Mouse (Mus musculus) cerebellum, postnatal 10 days (tissue): ENCODE measurements around the gene Crybg1.

ENCODE experiments used
- DNase-seq, 2 experiments: peaks; one replicate each; pipeline ENCODE4 v3.0.0; 2021; ENCODE audit warnings: mixed read lengths in 2 of 2

The Crybg1 gene

DNA sequence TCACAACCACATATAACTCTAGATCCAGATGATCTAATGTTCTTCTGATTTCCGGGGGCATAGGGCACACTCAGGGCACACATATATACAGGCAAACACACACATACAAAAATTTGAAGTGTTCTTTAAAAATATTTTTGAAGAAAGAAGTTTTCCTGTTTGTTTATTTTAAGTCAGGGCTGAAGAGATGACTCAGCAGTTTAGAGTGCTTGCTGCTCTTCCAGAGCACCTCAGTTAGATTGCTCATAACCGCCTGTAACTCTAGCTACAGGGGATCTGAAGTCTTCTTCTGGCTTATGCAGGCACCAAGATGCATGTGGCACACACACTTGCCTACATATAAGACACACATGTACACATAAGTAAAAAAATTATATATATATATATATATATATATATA lies 56.9 kb downstream of the Crybg1 start:
- no peak for DNase-seq

DNA sequence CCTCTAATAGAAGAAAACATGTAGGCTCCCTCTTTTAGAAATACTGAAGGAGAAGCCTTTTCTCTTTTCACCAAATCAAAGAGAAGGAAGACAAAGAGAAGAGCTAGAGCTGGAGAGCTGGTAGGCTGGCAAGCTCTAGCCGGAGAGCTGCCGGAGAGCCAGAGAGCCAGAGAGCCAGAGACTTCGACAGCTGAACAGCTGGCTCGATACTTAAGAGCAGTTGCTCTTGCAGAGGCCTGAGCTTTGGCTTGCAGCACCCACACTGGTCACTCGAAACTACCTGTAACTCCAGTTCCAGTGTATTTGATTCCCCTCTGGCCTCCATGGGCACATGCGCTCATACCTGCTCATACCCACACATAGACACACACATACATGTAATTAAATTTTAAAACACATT lies 68.3 kb downstream of the Crybg1 start:
- no peak for DNase-seq

DNA sequence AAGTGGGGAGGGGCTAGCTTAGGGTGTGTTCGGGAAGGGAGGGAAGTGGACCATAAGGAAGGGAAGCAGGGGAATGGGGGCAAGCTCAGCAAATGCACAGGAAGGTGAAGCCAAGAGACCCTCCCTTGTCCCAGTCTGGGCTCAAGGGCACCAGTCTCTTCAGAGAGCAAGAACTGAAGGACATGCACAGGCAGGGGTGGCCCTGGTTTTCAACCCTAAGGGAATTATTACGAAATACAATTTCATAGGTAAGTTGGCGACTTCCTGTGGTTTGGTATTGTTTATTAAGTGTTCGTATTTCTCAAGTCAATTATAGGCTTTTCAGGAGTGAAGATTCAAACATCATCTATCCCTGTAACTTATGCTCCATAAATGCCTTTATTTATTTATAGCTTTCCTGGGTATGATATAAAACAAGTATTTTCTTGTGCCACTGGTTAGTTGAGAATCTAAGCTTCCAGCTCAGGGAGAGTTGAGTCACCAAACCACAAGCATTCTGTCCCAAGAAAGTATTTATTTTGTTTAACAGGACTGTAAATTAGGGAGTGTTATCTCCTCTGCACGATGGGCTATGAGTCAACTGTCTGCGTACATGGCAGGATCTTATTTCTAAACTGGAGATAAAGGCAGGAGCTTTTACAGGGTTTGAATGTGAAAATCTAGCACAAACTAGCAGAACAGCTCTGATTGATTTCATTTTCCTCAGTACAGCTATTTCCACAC lies 69.7 kb downstream of the Crybg1 start:
- DNase-seq: no peak

DNA sequence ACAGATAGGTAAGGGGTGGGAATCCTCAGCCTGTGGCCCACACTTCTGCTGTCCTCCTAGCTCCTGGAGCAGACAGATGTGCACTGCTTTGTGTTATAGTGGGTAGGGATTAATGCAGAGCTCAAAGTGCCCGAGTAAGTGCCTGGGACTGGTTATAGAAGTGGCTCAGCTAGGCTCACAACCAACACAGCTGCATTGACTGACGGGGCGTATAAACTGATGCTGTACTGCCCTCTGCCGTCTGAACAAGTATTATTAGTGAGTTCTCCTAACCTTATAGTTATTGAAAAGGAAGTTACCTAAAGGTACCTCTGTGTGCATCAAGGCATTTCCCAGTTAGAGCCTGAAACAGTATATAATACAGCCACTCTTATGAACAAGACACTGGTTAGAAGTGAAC lies 77.6 kb downstream of the Crybg1 start:
- peak; percentile 75 to 76 for DNase-seq

DNA sequence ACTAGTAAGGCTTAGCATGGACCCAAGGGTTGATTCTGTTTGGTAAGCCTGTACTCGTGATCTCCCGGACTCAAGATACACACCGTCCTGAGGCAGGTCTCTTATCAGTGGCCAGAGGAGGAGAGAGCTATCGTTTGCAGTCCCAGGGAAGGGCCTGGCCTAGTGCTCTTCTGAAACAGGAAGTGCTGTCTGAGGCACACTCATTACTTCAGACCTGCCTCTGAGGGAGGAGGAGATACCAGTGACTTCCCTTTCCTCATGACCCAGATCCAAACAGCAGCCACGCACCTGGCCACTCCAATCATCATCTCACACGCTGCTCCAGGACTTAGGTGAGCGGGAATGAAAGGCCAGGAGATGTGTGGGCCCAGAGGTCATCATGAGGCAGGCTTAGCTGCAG lies 79.5 kb downstream of the Crybg1 start:
- DNase-seq: no peak

DNA sequence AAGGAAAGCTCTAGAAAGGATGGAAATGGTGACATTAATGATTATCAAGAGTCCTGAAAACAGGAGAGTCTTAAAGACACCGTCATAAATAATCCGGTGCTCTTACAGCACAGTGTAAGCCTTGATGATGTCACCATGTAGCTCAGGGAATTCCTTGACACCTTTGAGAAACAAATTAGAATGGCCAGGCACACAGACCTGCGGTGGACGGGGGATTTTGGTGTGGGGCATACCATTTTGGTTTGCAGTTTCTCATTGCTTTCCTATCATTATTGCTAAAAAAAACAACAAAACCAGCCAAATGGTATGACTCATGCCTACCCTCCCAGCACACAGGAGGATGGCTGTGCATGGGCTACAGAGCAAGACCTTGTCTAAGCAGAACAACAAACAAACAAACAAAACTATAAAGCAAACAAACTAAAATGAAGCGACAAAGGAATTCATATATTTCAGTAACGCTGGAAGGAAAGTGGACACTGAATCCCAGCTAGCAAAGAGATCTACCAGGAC lies 82.7 kb downstream of the Crybg1 start:
- no peak for DNase-seq

DNA sequence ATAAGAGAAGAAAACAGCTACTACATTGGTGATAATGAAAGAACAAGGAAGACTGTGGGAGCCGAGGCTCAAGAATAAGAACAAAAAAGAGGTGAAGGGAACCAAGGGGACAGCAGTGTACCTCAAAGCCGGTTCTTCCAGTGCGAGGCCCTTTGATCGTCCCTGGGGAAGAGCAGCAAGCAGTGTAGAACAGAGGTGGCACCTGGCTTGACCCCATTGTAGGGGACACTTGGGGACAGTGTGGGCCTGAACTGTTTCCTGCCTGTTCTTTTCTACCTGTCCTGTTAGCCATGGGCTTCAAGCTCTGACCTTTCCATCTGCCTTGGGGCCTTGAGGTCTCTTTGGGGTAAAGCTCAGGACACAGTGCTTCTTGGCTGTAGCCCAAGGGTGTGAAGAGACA lies 85.7 kb downstream of the Crybg1 start:
- DNase-seq: no peak

DNA sequence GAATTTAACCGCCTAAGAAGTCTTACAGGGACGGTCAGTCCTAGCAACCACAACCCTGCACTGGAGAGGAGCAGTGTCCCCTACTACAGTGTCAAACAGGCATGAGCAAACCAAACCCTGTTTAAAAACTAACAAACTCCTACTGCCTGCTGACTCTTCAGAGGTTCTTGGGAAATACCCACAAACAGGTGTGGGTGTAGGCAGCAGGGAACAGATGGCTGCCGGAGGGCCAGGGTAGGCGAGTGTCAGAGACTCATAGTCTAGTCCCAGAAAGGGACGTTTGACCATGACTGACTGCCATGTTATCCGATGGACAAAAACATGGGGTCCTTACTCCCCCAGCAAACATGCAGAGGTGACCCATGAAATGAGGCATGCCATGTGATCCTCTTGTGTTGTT lies 97.7 kb downstream of the Crybg1 start:
- no peak for DNase-seq

DNA sequence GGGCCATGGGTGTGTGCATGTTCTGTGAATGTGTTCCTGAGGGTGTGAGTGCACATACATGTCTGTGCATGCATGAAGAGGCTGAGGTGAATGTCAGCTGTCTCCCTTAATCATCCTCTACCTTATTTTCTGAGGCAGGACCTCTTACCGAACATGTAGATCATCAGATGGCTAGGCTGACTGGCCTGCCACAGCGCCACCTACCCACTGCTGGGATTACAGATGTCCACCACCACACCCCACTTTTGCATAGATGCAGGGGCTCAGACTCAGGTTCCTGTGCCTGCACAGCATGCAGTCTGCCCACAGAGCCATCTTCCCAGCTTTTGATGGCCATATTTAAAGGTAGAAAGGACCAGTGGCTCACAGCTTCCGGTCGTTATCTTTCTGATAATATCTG lies 103.9 kb downstream of the Crybg1 start:
- no peak for DNase-seq

DNA sequence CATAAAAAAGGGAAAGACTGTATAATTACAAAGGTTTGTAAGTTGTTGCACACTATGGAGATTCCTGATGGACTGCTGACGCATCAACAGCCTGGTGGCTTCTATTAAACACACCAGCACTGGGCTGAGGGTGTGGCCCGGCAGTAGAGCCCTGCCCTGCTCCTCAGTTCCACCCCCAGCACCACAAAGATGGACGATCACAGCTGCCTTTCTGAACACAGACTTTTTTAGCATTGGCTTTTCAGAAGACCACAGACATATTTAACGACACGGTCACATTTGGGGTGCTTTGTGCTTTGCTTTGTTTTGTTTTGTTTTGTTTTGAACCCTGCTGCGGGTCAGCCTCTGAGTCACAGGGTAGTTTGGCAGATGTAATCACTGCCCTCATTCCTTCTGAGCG lies 105.0 kb downstream of the Crybg1 start:
- no peak for DNase-seq

DNA sequence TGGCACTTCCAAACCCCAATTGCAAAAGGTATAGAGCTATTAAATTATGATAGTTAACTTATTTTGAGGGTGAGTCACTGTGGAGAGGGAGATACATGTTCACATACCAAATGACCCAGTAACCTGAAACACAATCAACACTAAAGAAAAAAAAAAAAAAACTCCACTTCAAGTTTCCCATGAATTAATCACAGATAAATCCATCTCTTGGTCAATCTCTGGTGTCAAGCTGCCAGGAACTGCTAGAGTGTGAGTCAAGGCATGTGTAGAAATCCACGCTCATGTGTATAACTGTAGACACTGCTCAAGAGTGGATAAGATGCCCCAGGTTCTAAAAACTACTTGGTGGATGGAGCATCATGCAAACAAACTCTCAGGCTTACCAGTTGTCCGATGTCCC lies 109.5 kb downstream of the Crybg1 start:
- DNase-seq: no peak

DNA sequence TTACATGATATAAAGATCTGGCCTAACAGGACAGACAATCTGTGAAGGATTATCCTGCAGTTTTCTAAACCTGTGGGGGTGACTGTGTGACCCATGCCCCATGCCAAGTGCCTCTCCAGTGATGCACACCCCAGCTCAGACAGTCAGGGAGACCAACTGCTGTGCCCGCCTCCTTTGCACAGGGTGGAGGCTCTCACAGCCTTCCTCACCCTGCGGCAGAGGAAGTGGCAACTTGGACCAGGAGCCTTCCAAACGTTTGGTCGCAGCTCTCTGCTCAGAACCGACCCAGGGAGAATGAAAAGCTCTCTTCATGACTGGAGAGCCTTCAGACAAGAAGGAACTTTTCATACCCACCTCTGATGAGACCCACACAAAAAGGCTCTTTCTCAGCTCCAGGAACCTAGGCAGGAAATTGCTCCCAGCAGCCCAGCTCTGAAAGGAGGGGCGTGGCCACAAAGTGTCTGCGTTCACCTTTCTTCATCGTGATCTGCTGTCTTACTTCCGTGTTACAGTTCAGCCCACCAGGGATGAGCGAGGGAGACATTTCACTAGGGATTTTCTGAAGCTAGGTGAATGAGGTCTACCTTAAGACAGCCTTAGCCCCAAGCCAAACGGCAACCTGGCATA lies 110.6 kb downstream of the Crybg1 start:
- DNase-seq: no peak

DNA sequence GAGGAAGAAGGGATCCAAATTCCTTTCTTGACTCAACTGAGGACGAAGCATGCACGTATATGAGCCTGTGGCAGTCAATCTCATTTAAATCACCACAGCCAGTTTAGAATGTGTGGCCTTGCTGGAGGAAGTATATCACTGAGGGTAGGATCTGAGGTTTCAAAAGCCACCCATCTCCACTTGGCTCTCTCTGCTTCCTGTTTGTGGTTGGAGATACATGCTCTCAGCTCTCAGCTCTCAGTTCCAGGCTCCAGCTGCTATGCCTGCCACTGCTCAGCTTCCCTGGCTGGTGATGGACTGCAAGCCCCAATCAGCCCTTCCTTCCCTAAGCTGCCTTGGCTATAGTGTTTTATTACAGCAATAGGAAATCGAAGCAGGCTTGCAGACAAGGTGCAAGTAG lies 119.1 kb downstream of the Crybg1 start:
- DNase-seq: no peak

DNA sequence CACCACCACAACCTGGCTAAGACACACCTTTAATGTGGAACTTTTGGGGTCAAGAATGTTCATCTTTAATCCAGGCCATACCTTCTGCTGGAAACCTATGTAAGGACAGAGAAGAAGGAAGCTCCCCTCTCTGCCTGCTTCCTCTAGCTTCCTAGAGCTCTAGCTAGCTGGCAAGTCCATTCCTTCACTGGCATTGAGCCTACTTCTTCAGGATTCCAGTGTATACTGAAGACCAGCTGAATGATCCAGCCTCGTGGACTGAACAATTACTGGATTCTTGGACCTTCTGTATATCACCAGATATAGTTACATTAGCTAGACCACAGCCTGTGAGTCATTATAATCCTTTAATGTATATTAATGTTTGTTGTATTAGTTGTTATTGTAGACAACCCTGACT lies 121.4 kb downstream of the Crybg1 start:
- DNase-seq: peak; percentile 47 to 48

DNA sequence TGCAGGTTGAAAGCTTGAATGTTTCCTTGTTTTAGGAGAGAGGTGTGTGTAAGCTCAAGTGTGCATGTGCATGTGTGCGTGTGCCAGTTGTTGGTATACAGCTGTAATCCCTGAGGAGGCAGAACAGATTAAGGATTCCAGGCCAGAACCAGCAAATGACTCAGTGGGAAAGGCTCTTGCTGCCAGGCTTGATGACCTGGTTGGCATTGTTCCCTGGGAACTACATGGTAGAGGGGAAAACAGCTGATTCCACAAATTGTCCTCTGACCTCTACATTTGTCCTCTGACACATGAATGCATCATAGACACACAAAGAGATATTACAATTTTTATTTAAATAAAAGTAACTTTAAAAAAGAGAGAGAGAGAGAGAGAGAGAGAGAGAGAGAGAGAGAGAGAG lies 122.5 kb downstream of the Crybg1 start:
- DNase-seq: peak; percentile 45 to 48

DNA sequence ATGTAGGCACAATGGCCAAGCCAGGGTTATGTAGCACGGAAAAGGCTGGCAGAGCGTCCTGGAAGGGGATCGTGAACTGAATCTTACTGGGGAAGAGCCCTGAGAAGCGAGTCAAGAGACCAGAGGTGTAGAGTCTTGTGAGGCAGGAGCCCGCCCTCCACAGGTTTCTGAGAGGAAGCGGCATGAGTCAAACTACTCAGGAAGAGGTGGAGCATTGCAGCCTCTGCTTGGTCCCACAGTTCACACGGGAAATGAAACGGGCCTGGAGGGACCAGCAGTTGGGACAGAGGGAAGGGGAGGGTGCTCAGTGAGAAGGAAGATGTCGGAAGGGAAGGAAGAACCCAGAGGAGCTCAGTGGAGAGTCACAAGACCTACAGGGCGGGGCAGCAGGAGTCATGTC lies 123.9 kb downstream of the Crybg1 start:
- DNase-seq: no peak

DNA sequence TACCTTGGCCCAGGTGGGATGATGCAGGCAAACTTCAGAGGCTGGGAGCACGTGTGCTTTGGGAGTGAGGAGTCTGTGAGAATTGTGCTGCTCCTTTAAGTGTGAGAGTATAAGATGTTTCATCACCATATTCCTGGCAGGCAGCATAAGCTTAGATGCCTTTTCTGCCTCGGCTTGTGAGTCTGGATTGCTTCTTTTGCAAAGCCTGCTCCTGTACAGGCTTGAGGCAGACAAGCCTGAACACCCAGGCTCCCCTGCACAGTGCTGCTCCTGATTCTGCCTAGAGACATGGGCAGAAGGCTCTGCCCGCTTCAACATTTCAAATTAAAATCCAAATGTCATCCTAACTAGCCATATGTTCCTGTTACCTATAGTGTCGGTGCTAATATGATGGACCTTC lies 128.5 kb downstream of the Crybg1 start:
- DNase-seq: no peak

DNA sequence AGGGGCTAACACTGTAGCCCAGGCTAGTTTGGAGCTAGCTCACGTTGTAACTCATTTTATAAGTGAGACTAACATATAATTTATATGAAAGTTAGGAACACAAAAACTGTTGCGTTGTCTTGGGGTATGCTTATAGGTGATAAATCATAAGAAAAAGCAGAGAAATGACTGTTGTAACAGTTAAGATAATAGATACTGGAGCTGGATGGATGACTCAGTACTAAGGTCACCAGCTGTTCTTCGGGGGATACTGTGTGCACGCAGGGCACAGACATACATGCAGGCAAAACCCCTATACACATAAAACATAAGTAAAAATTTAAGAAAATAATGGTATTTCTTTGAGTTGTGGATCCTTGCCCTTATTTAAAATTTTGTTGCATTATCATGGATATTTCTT lies 130.1 kb downstream of the Crybg1 start:
- DNase-seq: no peak

DNA sequence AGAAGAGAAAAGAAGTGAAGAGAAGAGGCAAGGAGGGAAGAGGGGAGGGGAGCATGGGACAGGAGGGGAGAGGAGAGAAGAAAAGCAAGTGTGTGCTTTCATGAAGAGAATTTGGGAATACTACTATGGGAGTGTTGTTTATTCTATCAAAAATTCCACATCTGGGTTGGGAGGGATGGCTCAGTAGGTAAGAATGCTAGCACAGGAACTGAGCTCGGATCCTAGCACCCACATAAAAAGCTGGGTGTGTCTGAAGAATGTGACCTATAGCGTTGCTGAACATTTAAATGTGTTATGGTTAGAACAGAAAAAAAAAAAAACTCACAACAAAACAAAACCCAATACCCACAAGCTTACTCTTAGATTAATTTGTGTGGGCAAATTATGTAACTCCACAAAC lies 133.0 kb downstream of the Crybg1 start:
- no peak for DNase-seq

DNA sequence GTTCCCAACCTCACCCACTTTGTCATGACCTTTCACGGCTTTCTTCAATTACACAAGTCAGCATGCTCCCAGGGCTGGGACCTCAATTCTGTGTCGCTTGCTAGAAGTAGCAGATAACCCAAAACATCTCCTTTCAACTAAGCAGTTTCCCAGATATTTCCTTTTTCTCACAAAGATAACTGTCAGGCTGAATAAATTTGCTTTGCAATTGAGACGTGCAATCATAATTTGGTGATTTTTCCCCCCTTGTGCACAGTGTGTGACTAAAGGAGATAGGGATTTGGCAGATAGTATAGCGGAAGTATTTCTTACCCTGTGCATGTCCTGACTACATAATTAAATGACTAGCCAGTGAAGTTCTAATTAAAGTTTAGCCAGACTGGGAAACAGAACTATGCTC lies 134.8 kb downstream of the Crybg1 start:
- DNase-seq: no peak

DNA sequence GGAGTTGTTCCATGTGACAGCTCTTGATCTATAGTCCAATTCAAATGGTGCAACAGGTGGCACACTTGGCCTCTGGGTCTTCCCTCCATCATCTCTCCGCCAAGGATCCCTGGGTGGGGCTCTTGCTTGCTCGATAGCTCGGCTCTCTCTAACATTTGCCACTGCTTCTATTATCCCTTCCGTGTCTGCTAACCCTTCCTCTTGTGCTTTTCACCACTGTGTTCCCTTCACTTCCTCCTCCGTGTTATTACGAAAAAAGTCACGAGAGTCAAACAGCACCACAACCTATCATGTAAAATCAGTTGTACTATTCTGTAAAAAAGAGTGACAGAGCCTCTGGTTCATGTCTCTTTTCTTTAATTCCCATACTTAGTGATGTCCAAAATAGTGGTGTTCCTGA lies 137.2 kb downstream of the Crybg1 start:
- DNase-seq: no peak

DNA sequence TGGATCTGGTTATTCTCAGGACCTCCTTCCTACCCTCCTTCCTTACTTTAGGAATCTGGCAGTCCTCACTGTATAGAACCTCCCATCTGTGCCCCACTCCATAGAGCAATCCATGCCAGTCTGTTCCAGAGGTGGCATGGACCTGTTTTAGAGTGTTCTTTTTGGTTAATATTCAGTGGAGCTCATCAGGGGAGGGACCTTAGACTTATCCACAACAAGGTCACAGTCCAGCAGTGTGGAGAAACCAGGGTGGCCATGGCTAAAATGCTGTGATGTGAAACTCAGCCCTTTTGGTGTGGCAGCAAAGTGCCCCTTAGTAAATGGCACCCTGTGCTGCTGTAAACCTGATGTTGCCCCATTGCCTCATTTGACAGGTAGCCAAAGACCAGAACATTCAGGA lies 139.8 kb downstream of the Crybg1 start:
- no peak for DNase-seq

DNA sequence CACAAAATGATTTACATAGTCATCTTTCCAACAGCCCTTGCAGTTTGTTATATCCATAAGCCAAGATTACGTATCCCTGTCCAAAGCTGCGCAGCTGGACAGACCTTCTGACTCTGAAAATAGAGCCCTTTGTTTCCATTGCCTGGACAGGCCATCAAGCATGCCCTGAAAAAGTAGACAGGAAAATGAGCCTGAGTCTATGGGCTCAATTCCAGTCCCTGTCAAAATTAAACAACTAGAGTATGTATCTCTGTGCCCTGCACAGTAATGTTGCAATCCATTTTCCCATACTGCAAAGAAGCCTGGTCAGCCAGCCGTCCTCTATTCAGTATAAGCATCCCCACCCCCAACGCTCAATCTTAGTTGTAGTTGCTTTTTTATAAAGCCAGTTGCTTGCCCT lies 141.8 kb downstream of the Crybg1 start:
- no peak for DNase-seq

DNA sequence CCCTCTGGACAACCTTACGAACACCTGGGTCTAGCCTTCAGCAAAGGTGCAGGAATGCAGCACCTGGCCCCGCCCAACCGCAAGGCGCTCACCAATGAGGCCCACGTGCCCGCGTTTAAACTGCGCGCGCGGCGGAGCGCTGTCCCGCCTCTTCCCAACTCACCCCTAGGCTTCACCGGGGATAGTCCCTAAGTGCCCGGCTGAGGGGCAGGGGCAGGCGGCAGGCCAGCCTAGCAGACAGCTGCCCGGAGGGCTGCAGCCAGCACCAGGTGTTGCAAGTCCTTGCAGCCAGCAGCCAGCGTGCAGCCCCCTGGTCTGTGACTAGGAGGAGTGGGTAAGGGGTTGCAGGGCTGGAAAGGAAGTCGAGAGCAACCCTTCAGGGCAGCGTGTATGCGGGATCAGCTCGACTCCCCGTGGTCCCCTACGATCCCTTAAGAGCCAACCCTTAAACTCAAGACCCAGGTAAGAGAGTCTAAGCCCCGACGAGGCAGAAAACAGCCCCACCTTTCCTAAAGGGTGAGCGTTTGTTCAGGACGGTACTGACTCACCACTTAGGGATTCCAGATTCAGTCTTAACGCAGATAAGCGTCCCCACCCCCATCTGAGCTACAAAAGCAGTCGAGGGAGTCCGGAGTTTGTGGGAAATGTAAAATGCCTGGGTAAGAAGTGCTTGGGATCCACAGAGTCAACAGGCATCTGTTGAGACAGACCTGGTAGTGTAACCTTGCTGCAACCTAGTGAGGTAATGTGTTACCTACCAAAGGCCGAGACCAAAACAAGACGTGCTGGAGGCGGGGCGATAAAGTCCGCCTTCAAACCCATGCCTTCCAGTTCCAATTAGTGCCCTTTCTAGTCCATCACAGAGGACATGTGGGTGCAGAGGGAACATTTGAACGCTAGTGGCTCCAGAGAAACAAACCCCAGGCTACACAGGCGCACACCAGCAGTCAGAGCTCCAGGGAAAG lies 142.7 kb downstream of the Crybg1 start:
- peak; percentile 36 to 39 for DNase-seq
